Mouse (Mus musculus) C2C12 (cell line): ENCODE measurements around the gene Tex48.

Source experiments
- CTCF ChIP-seq: IDR thresholded peaks from one replicate; pipeline ENCODE4 v1.5.1; 2011; ENCODE audit not compliant: control insufficient read depth, insufficient read depth, insufficient read length
- MAX ChIP-seq: IDR thresholded peaks from one replicate; pipeline ENCODE4 v1.6.1; 2011; ENCODE audit warnings: mild to moderate bottlenecking, control low read depth
- MYOD1 ChIP-seq: IDR thresholded peaks from one replicate; pipeline ENCODE4 v1.6.1; 2011; ENCODE audit warnings: low read depth; ENCODE audit not compliant: control insufficient read depth, insufficient read length
- MYOG ChIP-seq: IDR thresholded peaks from one replicate; pipeline ENCODE4 v1.6.1; 2011; ENCODE audit not compliant: control insufficient read depth, insufficient read length; ENCODE audit errors: extremely low read depth
- USF1 ChIP-seq: IDR thresholded peaks from one replicate; pipeline ENCODE4 v1.6.1; 2011; ENCODE audit warnings: low read depth, mild to moderate bottlenecking, control low read depth, moderate library complexity

DNA sequence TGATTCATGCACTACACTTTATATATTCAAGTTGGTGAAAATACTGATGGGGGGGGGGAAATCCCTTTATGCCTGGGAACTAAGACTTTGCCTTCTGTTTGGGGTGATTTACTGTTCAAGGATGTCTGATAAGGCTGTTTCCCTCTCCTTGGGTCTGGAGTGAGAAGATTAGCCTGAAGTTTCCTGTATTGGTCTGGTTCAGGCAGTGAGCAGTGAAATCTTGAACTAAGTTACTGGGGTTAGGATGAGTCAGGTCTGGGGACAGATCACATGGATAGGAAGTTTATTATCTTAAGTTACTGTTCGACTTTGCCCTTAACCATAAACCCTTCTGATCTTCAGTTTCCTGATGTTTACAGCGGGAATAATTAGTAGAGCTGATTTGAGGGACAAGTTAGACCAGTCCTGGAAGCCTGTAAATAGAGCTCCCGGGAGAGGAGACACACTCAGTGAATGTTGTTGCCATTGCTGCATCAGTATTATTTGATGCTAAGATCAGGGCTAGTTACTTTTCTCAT, 3.4 kb upstream of the Tex48 start:
- TF ChIP-seq MYOD1: no peak
- no peak for TF ChIP-seq CTCF
- TF ChIP-seq MYOG: no peak
- no peak for TF ChIP-seq USF1
- no peak for TF ChIP-seq MAX
